In genomic region chr2:180894029-180894623, GRCm38 (mm10) we compare ENCODE assay signal across 10 mouse cellular contexts. TPM values are rescaled to one million over a fixed set of nuclear protein-coding genes. Genes with fewer than 3 reads are reported as not detected.
DNase-seq lines count a peak whose midpoint lies in the region; ATAC-seq and TF ChIP-seq lines count a peak whose summit lies in the region.
"Had no signal": no experiment of that assay in that cellular context is flagged by ENCODE, and none has a peak within 500 bp of the region (broad histone marks: within the 10 kb centered on the region; RNA-seq: fewer than 3 reads in every experiment).

No protein-coding gene starts in this region.

- H3K27me3 ChIP-seq in forebrain, embryonic 13.5 days, result peaks cover 26% of the 10 kb centered on the region
- peaks cover 88% of the 10 kb centered on the region for H3K27me3 ChIP-seq in intestine, embryonic 15.5 days (replicated peaks)
- H3K27me3 ChIP-seq in limb, embryonic 11.5 days (ENCODE audit: control insufficient read depth, insufficient read depth, low read length), result peaks cover 70% of the 10 kb centered on the region
- H3K27me3 ChIP-seq in midbrain, embryonic 14.5 days (ENCODE audit: control insufficient read depth, insufficient read depth, low read length), result no peaks in the 10 kb centered on the region
- peaks cover 15% of the 10 kb centered on the region; the same call in 1 of the 2 replicates for H3K27me3 ChIP-seq in thymus, adult 2 months (ENCODE audit: control insufficient read depth, insufficient read depth, low read length)

- ATAC-seq in forebrain, embryonic 13.5 days, result peak; percentile 26
- peak; percentile 58 for ATAC-seq in intestine, embryonic 15.5 days
- peak; percentile 11; the same call in 1 of the 2 replicates for ATAC-seq in limb, embryonic 11.5 days (ENCODE audit: insufficient number of reproducible peaks, low FRiP score, low TSS enrichment, low read depth)
- ATAC-seq in midbrain, embryonic 14.5 days (ENCODE audit: low FRiP score, low TSS enrichment), result peak; percentile 39

- 1% methylated on average over 49 of the region's 57 CpGs for WGBS in forebrain, embryonic 13.5 days
- WGBS in intestine, embryonic 15.5 days, result under 1% methylated on average over 56 of the region's 57 CpGs
- under 1% methylated on average over 53 of the region's 57 CpGs for WGBS in limb, embryonic 11.5 days
- under 1% methylated on average over 57 of the region's 57 CpGs for WGBS in midbrain, embryonic 14.5 days
- 3% methylated on average over 57 of the region's 57 CpGs for WGBS in thymus, adult 2 months

- TF ChIP-seq POLR2A in thymus, adult 2 months (IDR thresholded peaks at IDR 0.05; ENCODE audit: control insufficient read depth, extremely low read depth, insufficient read depth, low read length, poor library complexity), result no peak

- no peak for TF ChIP-seq CTCF in gastrocnemius, adult 2 months (IDR thresholded peaks at IDR 0.05)
- no peak for TF ChIP-seq CTCF in thymus, adult 2 months (IDR thresholded peaks at IDR 0.05; ENCODE audit: borderline replicate concordance, control insufficient read depth, extremely low read depth, insufficient read depth, low read length, poor library complexity)

- intact Hi-C loops in gastrocnemius, adult 2 months (cut with DNase I), result loop anchor here (10.0 kb wide), 1 partner anchor 109 kb away; no protein-coding TSS in a partner anchor

- peak overlapping the region; percentile 72 for H3K4me3 ChIP-seq in gastrocnemius, adult 2 months
- H3K4me3 ChIP-seq in brown adipose tissue, adult 24 weeks (ENCODE audit: insufficient read depth, low read depth, low read length), result peak overlapping the region; percentile 35
- H3K4me3 ChIP-seq in forebrain, embryonic 13.5 days, result peak overlapping the region; percentile 85
- peak overlapping the region; percentile 43 for H3K4me3 ChIP-seq in intestine, embryonic 15.5 days (replicated peaks)
- H3K4me3 ChIP-seq in limb, embryonic 11.5 days (ENCODE audit: low read depth, low read length), result peak overlapping the region; percentile 32
- peak overlapping the region; percentile 93 for H3K4me3 ChIP-seq in midbrain, embryonic 14.5 days (replicated peaks; ENCODE audit: low read depth, low read length)
- H3K4me3 ChIP-seq in thymus, adult 2 months (ENCODE audit: control insufficient read depth, insufficient read depth, low read length), result no peak overlapping the region

- peak overlapping the region; percentile 77 for H3K4me2 ChIP-seq in forebrain, embryonic 13.5 days
- peak overlapping the region; percentile 76 for H3K4me2 ChIP-seq in intestine, embryonic 15.5 days (replicated peaks)
- peak overlapping the region; percentile 56 for H3K4me2 ChIP-seq in limb, embryonic 11.5 days (ENCODE audit: low read depth, severe bottlenecking)
- peak overlapping the region; percentile 85 for H3K4me2 ChIP-seq in midbrain, embryonic 14.5 days (ENCODE audit: low read length)

- H3K9ac ChIP-seq in forebrain, embryonic 13.5 days, result peak overlapping the region; percentile 98
- H3K9ac ChIP-seq in intestine, embryonic 15.5 days, result no peak overlapping the region
- H3K9ac ChIP-seq in limb, embryonic 11.5 days (ENCODE audit: low read length), result no peak overlapping the region
- H3K9ac ChIP-seq in midbrain, embryonic 14.5 days (replicated peaks; ENCODE audit: low read length), result peak overlapping the region; percentile 100

- H3K9me3 ChIP-seq in forebrain, embryonic 13.5 days (replicated peaks), result no peaks in the 10 kb centered on the region
- no peaks in the 10 kb centered on the region for H3K9me3 ChIP-seq in intestine, embryonic 15.5 days
- no peaks in the 10 kb centered on the region for H3K9me3 ChIP-seq in limb, embryonic 11.5 days (ENCODE audit: control insufficient read depth, low read length)
- H3K9me3 ChIP-seq in midbrain, embryonic 14.5 days (ENCODE audit: control insufficient read depth, low read length), result no peaks in the 10 kb centered on the region

- peak; percentile 47 for DNase-seq in gastrocnemius, adult 2 months
- no peak for DNase-seq in gastrocnemius, postnatal 25 days
- DNase-seq in limb, embryonic 11.5 days (ENCODE audit: low spot score), result peak; percentile 78
- DNase-seq in midbrain, embryonic 14.5 days, result peak; percentile 85
- DNase-seq in thymus, adult 2 months, result peak; percentile 39

- no peaks in the 10 kb centered on the region for H3K4me1 ChIP-seq in brown adipose tissue, adult 24 weeks (ENCODE audit: control insufficient read depth, insufficient read depth, insufficient read length, low read length)
- H3K4me1 ChIP-seq in forebrain, embryonic 13.5 days, result peaks cover 68% of the 10 kb centered on the region
- H3K4me1 ChIP-seq in intestine, embryonic 15.5 days (replicated peaks), result peaks cover 31% of the 10 kb centered on the region
- peaks cover 20% of the 10 kb centered on the region for H3K4me1 ChIP-seq in limb, embryonic 11.5 days (ENCODE audit: control insufficient read depth, insufficient read depth, low read length)
- peaks cover 48% of the 10 kb centered on the region for H3K4me1 ChIP-seq in midbrain, embryonic 14.5 days (ENCODE audit: control insufficient read depth, insufficient read depth, low read length)
- 0 out of 2 replicates have a peak, but pooled peaks cover 3% of the 10 kb centered on the region for H3K4me1 ChIP-seq in thymus, adult 2 months (replicated peaks; ENCODE audit: control insufficient read depth, insufficient read depth, low read length)

- peaks cover 11% of the 10 kb centered on the region; the same call in 1 of the 2 replicates for H3K36me3 ChIP-seq in forebrain, embryonic 13.5 days (ENCODE audit: poor library complexity, severe bottlenecking)
- no peaks in the 10 kb centered on the region for H3K36me3 ChIP-seq in intestine, embryonic 15.5 days
- no peaks in the 10 kb centered on the region for H3K36me3 ChIP-seq in limb, embryonic 11.5 days (ENCODE audit: control insufficient read depth, insufficient read depth, low read length)
- H3K36me3 ChIP-seq in midbrain, embryonic 14.5 days (ENCODE audit: control insufficient read depth, insufficient read depth, low read length), result peaks cover 11% of the 10 kb centered on the region
- H3K36me3 ChIP-seq in thymus, adult 2 months (ENCODE audit: control insufficient read depth, insufficient read depth, low read length), result no peaks in the 10 kb centered on the region

- H3K27ac ChIP-seq in gastrocnemius, adult 2 months, result no peak overlapping the region
- H3K27ac ChIP-seq in brown adipose tissue, adult 24 weeks (replicated peaks; ENCODE audit: low read depth, low read length), result no peak overlapping the region
- H3K27ac ChIP-seq in forebrain, embryonic 13.5 days, result peak overlapping the region; percentile 99
- H3K27ac ChIP-seq in intestine, embryonic 15.5 days, result no peak overlapping the region
- no peak overlapping the region for H3K27ac ChIP-seq in limb, embryonic 11.5 days (replicated peaks; ENCODE audit: low read depth, low read length)
- H3K27ac ChIP-seq in midbrain, embryonic 14.5 days (replicated peaks; ENCODE audit: low read depth, low read length), result peak overlapping the region; percentile 100
- H3K27ac ChIP-seq in thymus, adult 2 months (ENCODE audit: control insufficient read depth, insufficient read depth, low read length), result no peak overlapping the region

RNA-seq across cellular contexts. Expression of gene Ythdf1, which starts 26.6 kb away (rescaled TPM):
- 10 to 100 TPM; 41.9 to 42.1 TPM for total RNA-seq in gastrocnemius, adult 2 months (2021)
- 10 to 100 TPM; 31.9 to 34.1 TPM for total RNA-seq in gastrocnemius, postnatal 25 days (2021)
- 17.6 and 25.7 TPM in 2 replicates for polyA plus RNA-seq in brown adipose tissue, adult 24 weeks (2012; ENCODE audit: insufficient read depth, insufficient read length, missing spikeins)
- polyA plus RNA-seq in forebrain, embryonic 13.5 days (2015; fragmentation: Nextera tagmentation; extraction: Ambion mirVana), result 25.3 and 33.1 TPM in 2 replicates
- polyA plus RNA-seq in intestine, embryonic 15.5 days (2015; fragmentation: Nextera tagmentation; extraction: Ambion mirVana), result 46.9 and 49.3 TPM in 2 replicates
- polyA plus RNA-seq in limb, embryonic 11.5 days (2014; fragmentation: Nextera tagmentation; extraction: Ambion mirVana), result 80.5 and 83.1 TPM in 2 replicates
- polyA plus RNA-seq in midbrain, embryonic 14.5 days (2014; fragmentation: Nextera tagmentation; extraction: Ambion mirVana), result 44.4 and 59.1 TPM in 2 replicates
- 76.7 and 78.3 TPM in 2 replicates for polyA plus RNA-seq in thymus, adult 2 months (2012; rRNA removed)

RNA-seq across cellular contexts. Expression of gene Birc7, which starts 34.7 kb away (rescaled TPM):
- total RNA-seq in gastrocnemius, adult 2 months (2021), result not detected
- total RNA-seq in gastrocnemius, postnatal 25 days (2021), result not detected
- polyA plus RNA-seq in brown adipose tissue, adult 24 weeks (2012; ENCODE audit: insufficient read depth, insufficient read length, missing spikeins), result not detected in 2 replicates
- polyA plus RNA-seq in forebrain, embryonic 13.5 days (2015; fragmentation: Nextera tagmentation; extraction: Ambion mirVana), result 0.14 and 0.25 TPM in 2 replicates
- polyA plus RNA-seq in intestine, embryonic 15.5 days (2015; fragmentation: Nextera tagmentation; extraction: Ambion mirVana), result not detected in 2 replicates
- polyA plus RNA-seq in limb, embryonic 11.5 days (2014; fragmentation: Nextera tagmentation; extraction: Ambion mirVana), result not detected in 2 replicates
- polyA plus RNA-seq in midbrain, embryonic 14.5 days (2014; fragmentation: Nextera tagmentation; extraction: Ambion mirVana), result 0.18 and 0.38 TPM in 2 replicates
- 0.08 and 0.19 TPM in 2 replicates for polyA plus RNA-seq in thymus, adult 2 months (2012; rRNA removed)
- total RNA-seq: gastrocnemius, postnatal 36 days had no signal
- polyA plus RNA-seq: C2C12 had no signal

Comparison
In these comparisons a context has a peak if more than half of its experiments do, and no peak if none do; other contexts are left out.
1. H3K27ac ChIP-seq: peak in forebrain, embryonic 13.5 days (single experiment) and midbrain, embryonic 14.5 days (single experiment); none in gastrocnemius, adult 2 months (single experiment), brown adipose tissue, adult 24 weeks (single experiment), intestine, embryonic 15.5 days (single experiment), limb, embryonic 11.5 days (single experiment) and thymus, adult 2 months (single experiment).
2. H3K9ac ChIP-seq: peak in forebrain, embryonic 13.5 days (single experiment) and midbrain, embryonic 14.5 days (single experiment); none in intestine, embryonic 15.5 days (single experiment) and limb, embryonic 11.5 days (single experiment).
3. Peak in every context shown above with its lines, with median percentiles within 50 percentile points of each other: ATAC-seq and H3K4me2 ChIP-seq.